Mouse (Mus musculus) forebrain, embryonic 14.5 days (tissue): Measurements from ENCODE around the gene Slc5a8. TPM values are rescaled to one million over a fixed set of nuclear protein-coding genes. Genes with fewer than 3 reads are reported as not detected.

ENCODE experiments used
- ATAC-seq: fragments of 200-750 bp; cut with Nextera tagmentation; 2 replicates; pipeline ENCODE4 v1.8.0; 2017; ENCODE audit warnings: mild to moderate bottlenecking, moderate library complexity
- DNase-seq: peaks from one replicate; pipeline ENCODE4 v3.0.0-alpha.2; 2015; ENCODE audit warnings: low spot score
- H3K27ac ChIP-seq: fragments of 300-500 bp; sonication (generic); 2 replicates; pipeline ENCODE4 v1.5.1; 2014; ENCODE audit warnings: low read depth, mild to moderate bottlenecking, control low read depth, low read length, moderate library complexity
- H3K27me3 ChIP-seq: fragments of 300-500 bp; sonication (generic); replicated peaks from 2 replicates; pipeline ENCODE4 v1.6.1; 2014; ENCODE audit warnings: low read length, control low read depth, mixed read lengths; ENCODE audit not compliant: control insufficient read depth, insufficient read depth
- H3K36me3 ChIP-seq: fragments of 300-500 bp; sonication (generic); 2 replicates; pipeline ENCODE4 v1.6.1; 2014; ENCODE audit warnings: low read length, control low read depth; ENCODE audit not compliant: control insufficient read depth, insufficient read depth
- H3K4me1 ChIP-seq: fragments of 300-500 bp; sonication (generic); 2 replicates; pipeline ENCODE4 v1.6.1; 2014; ENCODE audit warnings: antibody characterized with exemption, low read length, control low read depth; ENCODE audit not compliant: control insufficient read depth, insufficient read depth
- H3K4me2 ChIP-seq: fragments of 300-500 bp; sonication (generic); 2 replicates; pipeline ENCODE4 v1.6.1; 2014; ENCODE audit warnings: mild to moderate bottlenecking, control low read depth, low read length
- H3K4me3 ChIP-seq: fragments of 300-500 bp; sonication (generic); 2 replicates; pipeline ENCODE4 v1.5.1; 2014; ENCODE audit warnings: low read depth, low read length, control low read depth
- H3K9ac ChIP-seq: fragments of 300-500 bp; sonication (generic); 2 replicates; pipeline ENCODE4 v1.6.1; 2014; ENCODE audit warnings: mild to moderate bottlenecking, low read length, control low read depth, moderate library complexity
- H3K9me3 ChIP-seq: fragments of 300-500 bp; sonication (generic); replicated peaks from 2 replicates; pipeline ENCODE4 v1.6.1; 2016; ENCODE audit warnings: low read length, control low read depth, mixed read lengths; ENCODE audit not compliant: control insufficient read depth
- WGBS: fragments of 180-500 bp; shearing (Covaris S2); extraction: QIAGEN DNeasy Blood & Tissue Kit; methylation state at CpG from one replicate; pipeline ENCODE4 v1.1.7; 2014; 5-methylcytosine and 5-hydroxymethylcytosine counted together
- polyA plus RNA-seq: library from polyadenylated mRNA; unstranded; fragments of >200 nt; fragmentation: Nextera tagmentation; extraction: Ambion mirVana; gene quantifications from 2 replicates; pipeline ENCODE4 v1.2.1, GENCODE M21; 2014

Slc5a8 gene
- 0.03 TPM in 1 of 2 replicates, not detected in the other for polyA plus RNA-seq

- ATAC-seq: 0 out of 2 replicates have a peak, but pooled peaks have one; percentile 12
- H3K4me1 ChIP-seq: no peaks in the 10 kb centered on the region
- no peak within 1 kb of the TSS for H3K27ac ChIP-seq
- H3K9me3 ChIP-seq: no peaks in the 10 kb centered on the region
- peak within 1 kb of the TSS; percentile 26 for H3K4me3 ChIP-seq
- peaks cover 19% of the 10 kb centered on the region for H3K27me3 ChIP-seq
- no peaks in the 10 kb centered on the region for H3K36me3 ChIP-seq
- WGBS: 2% methylated on average over 31 of the region's 31 CpGs
- peak; percentile 3 for DNase-seq
- peak within 1 kb of the TSS; percentile 52 for H3K4me2 ChIP-seq
- H3K9ac ChIP-seq: no peak within 1 kb of the TSS
Measured at GRCm38 (mm10) chr10:88885632-88886090, at the start of gene Slc5a8. Gene Slc5a8 (plus strand): TSS chr10:88885992.

GRCm38 (mm10) chr10:88848876-88849476 is 36.8 kb upstream of the Slc5a8 start:
- WGBS: 86% methylated on average over 7 of the region's 7 CpGs
- Histone ChIP-seq H3K4me3 (no peak overlapping the region), H3K27ac (no peak overlapping the region), H3K9me3 (no peaks in the 10 kb centered on the region), H3K27me3 (no peaks in the 10 kb centered on the region), H3K4me2 (no peak overlapping the region), H3K4me1 (no peaks in the 10 kb centered on the region), H3K36me3 (no peaks in the 10 kb centered on the region), H3K9ac (no peak overlapping the region)
- DNase-seq (no peak), ATAC-seq (no peak)

GRCm38 (mm10) chr10:88849976-88850375 is 35.8 kb upstream of the Slc5a8 start:
- Histone ChIP-seq H3K9ac (no peak overlapping the region), H3K9me3 (no peaks in the 10 kb centered on the region), H3K27me3 (no peaks in the 10 kb centered on the region), H3K36me3 (no peaks in the 10 kb centered on the region), H3K4me1 (no peaks in the 10 kb centered on the region), H3K4me3 (no peak overlapping the region), H3K27ac (no peak overlapping the region), H3K4me2 (no peak overlapping the region)
- no peak for DNase-seq
- no peak for ATAC-seq
- WGBS: 86% methylated on average over 4 of the region's 4 CpGs

DNA sequence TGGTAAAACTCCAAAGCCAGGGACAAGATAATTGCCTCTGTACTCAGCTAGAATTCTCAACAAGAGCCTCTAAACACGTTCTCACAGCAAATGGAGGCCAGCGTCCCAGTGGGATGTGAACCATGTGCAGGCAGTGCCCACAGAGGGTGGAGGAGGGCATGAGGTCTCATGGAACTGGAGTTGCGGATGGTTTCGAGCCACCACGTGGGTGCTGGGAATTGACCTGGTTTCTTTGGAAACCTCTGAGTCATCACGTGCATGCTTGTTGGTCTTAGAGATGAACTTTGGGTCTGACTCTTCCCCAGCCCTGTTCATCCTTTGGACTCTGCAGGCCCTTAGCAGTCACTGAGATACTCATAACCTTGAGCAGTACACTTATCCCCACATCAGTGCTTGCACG is 32.5 kb upstream of the Slc5a8 start:
- Histone ChIP-seq H3K4me1 (no peaks in the 10 kb centered on the region), H3K36me3 (no peaks in the 10 kb centered on the region), H3K9me3 (no peaks in the 10 kb centered on the region; the same call in 1 of the 2 replicates), H3K27me3 (no peaks in the 10 kb centered on the region), H3K4me2 (no peak overlapping the region), H3K9ac (no peak overlapping the region), H3K4me3 (no peak overlapping the region), H3K27ac (no peak overlapping the region)
- DNase-seq: no peak
- 88% methylated on average over 7 of the region's 7 CpGs for WGBS
- ATAC-seq: no peak

DNA sequence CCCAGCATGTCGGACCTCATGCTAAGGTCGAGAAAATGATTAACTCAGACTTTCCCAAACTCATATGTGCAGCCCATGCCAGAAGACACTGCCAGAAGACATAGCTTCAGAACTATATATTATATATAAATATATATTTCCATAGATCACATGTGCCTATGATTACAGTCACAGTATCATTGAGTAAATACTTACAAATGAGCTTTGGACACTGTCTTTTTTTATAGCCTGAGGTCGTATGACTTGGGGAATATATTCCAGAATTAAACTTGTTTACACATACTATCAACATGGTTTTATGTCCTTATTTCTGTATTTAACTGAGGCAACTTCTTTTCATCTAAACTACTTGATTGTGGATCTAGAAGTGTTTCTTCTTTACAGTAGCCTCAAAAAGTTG is 24.9 kb upstream of the Slc5a8 start:
- no peak for ATAC-seq
- no peak overlapping the region for H3K4me3 ChIP-seq
- H3K27ac ChIP-seq: no peak overlapping the region
- H3K27me3 ChIP-seq: no peaks in the 10 kb centered on the region
- 80% methylated on average over 3 of the region's 3 CpGs for WGBS
- no peaks in the 10 kb centered on the region; the same call in 1 of the 2 replicates for H3K9me3 ChIP-seq
- H3K4me2 ChIP-seq: no peak overlapping the region
- H3K36me3 ChIP-seq: no peaks in the 10 kb centered on the region
- no peak for DNase-seq
- no peaks in the 10 kb centered on the region for H3K4me1 ChIP-seq
- H3K9ac ChIP-seq: no peak overlapping the region

- no peak overlapping the region for H3K9ac ChIP-seq
- no peak overlapping the region for H3K4me3 ChIP-seq
- no peaks in the 10 kb centered on the region; the same call in 1 of the 2 replicates for H3K9me3 ChIP-seq
- no peak overlapping the region for H3K27ac ChIP-seq
- DNase-seq (no peak), ATAC-seq (no peak)
- no peak overlapping the region for H3K4me2 ChIP-seq
- no peaks in the 10 kb centered on the region for H3K27me3 ChIP-seq
- no peaks in the 10 kb centered on the region for H3K36me3 ChIP-seq
- H3K4me1 ChIP-seq: no peaks in the 10 kb centered on the region
Measured at GRCm38 (mm10) chr10:88861416-88861815, 24.4 kb upstream of the Slc5a8 start.

DNA sequence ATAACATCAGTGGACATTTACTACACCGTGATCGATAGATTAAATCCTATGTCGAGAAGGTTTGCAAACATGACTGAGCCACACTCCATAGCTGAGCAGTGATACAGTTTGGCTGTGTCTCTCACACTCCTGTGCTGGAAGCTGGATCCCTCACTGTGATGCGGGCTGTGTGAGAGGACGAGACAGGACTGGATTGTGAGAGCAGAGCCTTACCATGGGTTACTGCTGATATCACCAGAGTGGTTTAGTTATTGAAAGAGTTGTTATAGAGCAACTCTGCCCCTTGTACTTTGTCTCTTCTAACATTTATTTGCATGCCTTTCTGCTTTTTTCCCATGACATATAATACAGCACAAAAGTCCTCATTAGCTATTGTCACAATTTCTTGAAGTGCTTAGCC is 23.5 kb upstream of the Slc5a8 start:
- WGBS: 92% methylated on average over 5 of the region's 5 CpGs
- ATAC-seq (no peak), DNase-seq (no peak)
- no peak overlapping the region for H3K4me2 ChIP-seq
- H3K27ac ChIP-seq: no peak overlapping the region
- no peak overlapping the region for H3K9ac ChIP-seq
- no peaks in the 10 kb centered on the region for H3K27me3 ChIP-seq
- H3K4me1 ChIP-seq: no peaks in the 10 kb centered on the region
- H3K4me3 ChIP-seq: no peak overlapping the region
- no peaks in the 10 kb centered on the region for H3K36me3 ChIP-seq
- no peaks in the 10 kb centered on the region; the same call in 1 of the 2 replicates for H3K9me3 ChIP-seq

- no peaks in the 10 kb centered on the region for H3K27me3 ChIP-seq
- no peak overlapping the region for H3K27ac ChIP-seq
- no peaks in the 10 kb centered on the region for H3K36me3 ChIP-seq
- WGBS: 62% methylated on average over 2 of the region's 2 CpGs
- H3K9ac ChIP-seq: no peak overlapping the region
- no peak overlapping the region for H3K4me3 ChIP-seq
- H3K9me3 ChIP-seq: no peaks in the 10 kb centered on the region
- no peak for DNase-seq
- no peaks in the 10 kb centered on the region for H3K4me1 ChIP-seq
- no peak overlapping the region for H3K4me2 ChIP-seq
- no peak for ATAC-seq
Measured at GRCm38 (mm10) chr10:88866017-88866416, 19.8 kb upstream of the Slc5a8 start.

DNA sequence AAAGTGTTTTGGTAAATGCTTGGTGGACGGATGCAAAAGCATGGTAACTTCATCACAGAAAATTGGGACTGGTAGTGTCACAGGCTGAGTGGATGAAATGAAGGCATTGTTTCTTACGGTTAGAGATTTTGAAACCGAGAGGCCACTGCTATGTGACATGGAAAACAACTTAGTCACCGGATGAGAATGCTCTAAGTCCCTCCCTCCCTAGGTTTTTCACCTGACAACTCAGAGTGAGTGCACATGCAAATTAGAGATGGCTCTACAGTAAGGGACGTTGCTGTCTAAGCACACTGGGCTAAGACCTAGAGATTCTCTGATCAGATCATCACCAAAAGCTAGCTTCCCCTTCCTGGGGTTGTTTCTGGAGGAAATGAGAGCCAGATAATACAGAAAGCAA is 10.9 kb upstream of the Slc5a8 start:
- no peaks in the 10 kb centered on the region for H3K27me3 ChIP-seq
- no peaks in the 10 kb centered on the region for H3K36me3 ChIP-seq
- no peaks in the 10 kb centered on the region for H3K4me1 ChIP-seq
- H3K4me2 ChIP-seq: no peak overlapping the region
- no peak for DNase-seq
- H3K9me3 ChIP-seq: no peaks in the 10 kb centered on the region
- no peak for ATAC-seq
- no peak overlapping the region for H3K9ac ChIP-seq
- H3K4me3 ChIP-seq: no peak overlapping the region
- no peak overlapping the region for H3K27ac ChIP-seq
- 67% methylated on average over 5 of the region's 5 CpGs for WGBS
